Mouse (Mus musculus) CD4-positive, CD25-positive, alpha-beta regulatory T cell, adult 4 months (primary cell): ENCODE results near the gene Pygo2. TPM values are rescaled to one million over a fixed set of nuclear protein-coding genes. Genes with fewer than 3 reads are reported as not detected.
"Not testable (repeated sequence)": the region's sequence is repeated elsewhere in the genome, so short reads cannot be mapped to it uniquely, and the experiment has no call there.

ENCODE experiments used
- ATAC-seq: one replicate; pipeline ENCODE4 v1.8.0; 2017
- polyA plus RNA-seq, 2 experiments: library from polyadenylated mRNA; unstranded; fragments of 100-300 nt; shearing (Covaris generic); gene quantifications; one replicate each; pipeline ENCODE4 v1.2.1; 2017

Gene Pygo2
- polyA plus RNA-seq, 2 experiments from 2014 or later, result 6.0 to 7.9 TPM

DNA sequence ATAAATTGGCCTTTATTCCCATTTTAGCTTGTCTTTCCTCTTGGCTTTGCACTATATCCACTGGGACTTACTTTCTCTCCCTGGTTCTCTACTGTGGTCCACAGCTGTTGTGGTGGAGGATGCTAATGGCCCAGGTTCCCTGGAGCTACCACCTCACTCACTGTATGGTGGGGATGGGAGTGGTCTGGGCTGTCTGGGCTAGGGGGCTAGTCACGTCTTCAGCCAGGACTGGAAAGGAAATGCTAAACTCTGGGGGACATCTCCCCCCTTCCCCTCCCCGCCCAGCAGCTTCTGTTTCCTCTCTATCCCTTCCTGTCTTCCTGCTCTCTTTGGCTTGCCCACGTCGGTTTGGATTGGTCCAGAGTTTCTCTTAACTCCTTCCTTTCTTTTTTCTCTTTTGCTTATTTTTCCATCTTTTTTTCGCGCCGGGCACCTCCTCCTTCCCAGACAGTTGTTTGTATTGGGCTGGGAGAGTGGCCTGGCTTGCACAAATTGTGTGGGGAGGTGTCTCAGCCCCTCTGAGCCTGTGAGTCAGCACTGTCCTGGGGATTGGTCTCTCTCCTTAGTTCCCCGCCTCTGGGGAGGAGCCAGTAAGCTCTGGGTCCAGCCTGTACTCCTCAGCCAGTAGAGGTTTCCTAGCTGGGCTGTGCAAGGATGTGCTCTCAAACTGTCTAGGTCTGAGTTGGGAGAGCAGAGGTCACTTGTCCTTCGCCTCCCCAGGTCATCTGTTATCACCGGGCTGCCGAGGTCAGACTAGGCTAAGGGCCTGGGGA, 8.8 kb upstream of the Pygo2 start:
- ATAC-seq, result no peak

DNA sequence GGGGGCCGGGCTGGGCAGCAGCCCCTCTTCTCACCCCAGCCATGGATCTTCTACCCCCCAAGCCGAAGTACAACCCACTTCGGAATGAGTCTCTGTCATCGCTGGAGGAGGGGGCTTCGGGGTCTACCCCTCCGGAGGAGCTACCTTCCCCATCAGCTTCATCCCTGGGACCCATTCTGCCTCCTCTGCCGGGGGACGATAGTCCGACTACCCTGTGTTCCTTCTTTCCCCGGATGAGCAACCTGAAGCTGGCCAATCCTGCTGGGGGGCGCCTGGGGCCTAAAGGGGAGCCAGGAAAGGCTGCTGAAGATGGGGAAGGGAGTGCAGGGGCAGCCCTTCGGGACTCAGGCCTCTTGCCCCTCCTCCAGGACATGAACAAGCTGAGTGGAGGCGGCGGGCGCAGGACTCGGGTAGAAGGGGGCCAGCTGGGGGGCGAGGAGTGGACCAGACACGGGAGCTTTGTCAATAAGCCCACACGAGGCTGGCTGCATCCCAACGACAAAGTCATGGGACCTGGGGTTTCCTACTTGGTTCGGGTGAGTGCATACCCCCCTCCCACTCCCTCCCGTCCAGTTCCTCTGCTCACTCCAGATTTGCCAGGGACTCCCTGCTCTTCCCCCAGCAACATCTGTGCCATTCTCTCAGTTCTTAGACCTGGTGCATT, 8.1 kb upstream of the Pygo2 start:
- ATAC-seq, result no peak

DNA sequence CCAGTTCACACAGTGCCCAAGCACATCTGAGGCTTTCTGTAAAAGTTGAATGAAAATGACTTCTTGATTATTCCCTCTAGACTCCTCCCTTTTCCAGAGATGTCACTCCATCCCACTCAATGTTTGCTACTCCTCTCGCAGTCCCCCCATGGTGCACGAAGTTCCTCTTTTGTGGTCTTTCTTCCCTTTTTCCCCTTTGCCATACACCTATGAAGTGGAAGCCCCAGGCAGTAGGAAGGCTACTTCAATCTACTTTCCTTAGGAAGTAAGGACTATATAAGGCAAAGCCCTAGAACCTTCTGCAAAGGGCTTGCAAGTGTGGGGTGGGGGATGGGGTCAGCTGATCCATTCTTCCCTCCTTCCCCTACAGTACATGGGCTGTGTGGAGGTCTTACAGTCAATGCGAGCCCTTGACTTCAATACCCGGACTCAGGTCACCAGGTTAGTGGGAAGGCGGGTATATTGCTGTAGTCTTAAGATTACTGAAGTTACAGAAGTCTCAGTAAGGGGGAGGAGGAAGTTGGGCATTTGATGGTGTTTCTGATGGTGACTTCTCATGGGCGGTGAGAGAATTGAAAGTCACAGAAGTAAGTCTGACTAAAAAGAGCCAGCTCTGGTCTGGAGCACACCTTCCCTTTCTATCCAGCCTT, 7.3 kb upstream of the Pygo2 start:
- ATAC-seq, result no peak

DNA sequence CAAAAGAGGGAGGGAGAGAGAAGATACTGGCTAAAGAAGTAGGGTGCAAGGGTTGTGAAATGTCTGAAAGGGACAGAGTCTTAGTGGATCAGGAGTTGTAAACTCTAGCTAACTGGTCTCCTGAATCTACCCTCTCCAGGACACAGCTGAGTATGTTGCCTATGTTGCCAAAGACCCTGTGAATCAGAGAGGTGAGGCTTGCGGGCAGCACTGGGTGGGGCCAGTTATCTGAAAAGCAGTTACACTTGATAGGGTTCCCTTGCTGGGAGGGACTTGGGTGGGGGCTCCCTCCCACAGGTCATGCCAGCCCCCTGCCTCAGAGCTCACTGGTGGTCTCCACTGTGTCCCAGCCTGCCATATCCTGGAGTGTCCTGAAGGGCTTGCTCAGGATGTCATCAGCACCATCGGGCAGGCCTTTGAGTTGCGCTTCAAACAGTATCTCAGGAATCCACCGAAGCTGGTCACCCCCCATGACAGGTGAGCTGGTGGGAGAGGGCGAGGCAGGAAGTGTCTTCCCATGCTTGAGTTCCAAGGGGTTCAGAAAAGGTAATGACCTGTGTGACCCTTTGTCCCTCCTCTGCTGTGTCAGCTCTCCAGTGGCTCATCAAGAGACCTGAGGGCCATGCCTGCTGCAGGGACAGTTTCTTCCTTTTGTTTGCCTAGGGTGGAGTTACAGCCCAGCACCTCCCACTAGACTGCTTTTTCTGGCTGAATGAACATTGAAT, 5.4 kb upstream of the Pygo2 start:
- ATAC-seq, result no peak

DNA sequence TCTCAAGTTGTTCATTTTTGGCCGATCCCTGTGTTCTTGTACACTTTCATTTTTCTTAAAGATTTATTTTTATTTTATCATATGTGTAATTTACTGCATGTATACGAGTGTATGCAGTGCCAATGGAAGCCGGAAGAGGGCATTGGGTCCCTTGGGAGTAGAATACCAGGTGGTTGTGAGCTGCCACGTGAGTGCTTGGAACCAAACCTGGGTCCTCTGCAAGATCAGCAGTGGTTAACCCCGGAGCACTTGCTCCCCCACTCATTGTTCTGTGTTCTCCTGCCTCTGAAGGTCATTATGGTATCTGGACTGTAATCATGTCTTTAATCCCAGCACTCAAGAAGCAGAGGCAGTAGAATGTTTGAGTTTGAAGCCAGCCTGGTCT, 4.9 kb upstream of the Pygo2 start:
- ATAC-seq, result no peak

DNA sequence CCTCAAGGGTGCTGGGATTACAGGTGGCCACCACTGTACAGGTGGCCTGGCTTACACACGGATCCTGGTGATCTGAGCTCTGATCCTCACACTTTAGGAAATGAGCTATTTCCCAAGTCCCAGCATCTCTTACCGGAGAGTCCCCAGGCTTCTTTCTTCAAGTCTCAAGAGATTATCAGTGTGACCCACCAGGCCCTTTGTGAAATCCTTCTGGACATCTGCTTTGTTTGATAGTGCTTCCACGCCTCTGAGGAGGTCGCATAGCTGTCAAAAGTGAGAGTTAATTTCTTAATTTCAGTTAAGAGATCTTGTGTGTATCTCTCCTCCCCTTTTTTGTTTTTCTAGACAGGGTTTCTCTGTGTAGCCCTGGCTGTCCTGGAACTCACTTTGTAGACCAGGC, 4.1 kb upstream of the Pygo2 start:
- ATAC-seq, result no peak

DNA sequence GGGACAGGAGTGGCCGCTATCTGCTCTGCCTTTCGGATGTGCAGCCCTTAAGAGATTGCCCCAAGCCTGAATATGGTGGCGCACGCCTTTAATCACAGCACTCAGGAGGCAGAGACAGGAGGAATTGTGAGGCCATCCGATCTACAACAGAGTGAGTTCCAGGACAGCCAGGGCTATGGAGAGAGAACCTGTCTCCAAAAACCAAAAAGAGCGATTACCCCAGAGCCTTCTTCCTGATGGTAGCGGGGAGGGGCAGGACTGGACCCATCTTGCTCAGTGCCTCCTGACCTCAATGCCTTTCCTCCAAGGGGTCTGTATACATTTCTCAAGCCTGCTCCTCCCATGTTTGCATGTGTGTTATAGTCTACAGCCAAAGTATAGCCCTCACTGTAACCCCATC, 993 bp upstream of the Pygo2 start:
- ATAC-seq, result not testable (repeated sequence)

DNA sequence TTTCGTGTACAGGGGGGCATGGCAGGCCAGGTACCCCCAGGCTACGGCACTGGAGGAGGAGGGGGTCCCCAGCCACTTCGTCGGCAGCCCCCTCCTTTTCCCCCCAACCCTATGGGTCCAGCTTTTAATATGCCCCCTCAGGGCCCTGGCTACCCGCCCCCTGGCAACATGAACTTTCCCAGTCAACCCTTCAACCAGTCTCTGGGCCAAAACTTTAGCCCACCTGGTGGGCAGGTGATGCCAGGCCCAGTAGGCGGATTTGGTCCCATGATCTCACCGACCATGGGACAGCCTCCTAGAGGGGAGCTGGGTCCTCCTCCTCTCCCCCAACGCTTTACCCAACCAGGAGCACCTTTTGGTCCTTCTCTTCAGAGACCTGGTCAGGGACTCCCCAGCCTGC, 2.6 kb downstream of the Pygo2 start:
- no peak for ATAC-seq

DNA sequence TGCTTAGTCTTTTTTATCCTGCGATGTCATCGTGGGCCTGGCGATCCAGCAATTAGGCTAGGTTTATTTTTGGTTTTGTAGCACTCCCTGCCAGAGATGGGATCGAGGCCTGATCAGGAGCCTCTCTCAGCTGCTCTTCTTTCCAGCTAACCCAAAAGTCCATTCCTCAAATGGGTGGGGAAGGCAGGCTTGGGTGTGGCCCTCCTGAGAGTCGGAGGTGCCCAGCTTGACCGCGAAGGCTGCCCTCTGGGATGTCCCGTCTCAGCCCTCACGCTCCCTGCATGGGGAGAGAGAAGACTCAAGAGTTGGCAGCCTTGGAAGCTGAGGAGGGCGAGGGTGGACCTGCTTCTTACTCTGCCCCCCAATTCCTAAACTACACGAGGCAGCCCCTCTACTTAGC, 4.5 kb downstream of the Pygo2 start:
- ATAC-seq, result no peak

DNA sequence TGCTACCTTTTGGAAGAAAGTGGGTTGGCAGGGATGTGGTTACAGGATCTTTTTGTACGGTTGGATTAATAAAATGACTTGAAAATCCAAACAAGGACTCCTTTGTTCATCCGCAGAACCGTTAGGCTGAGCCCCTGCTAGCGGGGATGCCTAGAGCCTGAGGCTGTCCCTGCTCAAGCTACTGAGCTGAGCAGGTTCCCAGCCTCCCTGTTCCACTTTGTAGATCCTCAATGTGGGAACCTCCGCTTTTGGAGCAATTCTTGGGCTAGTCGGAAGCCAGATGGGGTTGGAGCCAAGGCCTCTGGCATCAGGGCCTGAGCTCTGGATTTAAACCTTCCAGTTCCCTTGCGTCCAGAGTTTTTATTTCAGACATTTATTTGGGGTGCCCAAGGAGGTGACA, 5.0 kb downstream of the Pygo2 start:
- ATAC-seq, result no peak

DNA sequence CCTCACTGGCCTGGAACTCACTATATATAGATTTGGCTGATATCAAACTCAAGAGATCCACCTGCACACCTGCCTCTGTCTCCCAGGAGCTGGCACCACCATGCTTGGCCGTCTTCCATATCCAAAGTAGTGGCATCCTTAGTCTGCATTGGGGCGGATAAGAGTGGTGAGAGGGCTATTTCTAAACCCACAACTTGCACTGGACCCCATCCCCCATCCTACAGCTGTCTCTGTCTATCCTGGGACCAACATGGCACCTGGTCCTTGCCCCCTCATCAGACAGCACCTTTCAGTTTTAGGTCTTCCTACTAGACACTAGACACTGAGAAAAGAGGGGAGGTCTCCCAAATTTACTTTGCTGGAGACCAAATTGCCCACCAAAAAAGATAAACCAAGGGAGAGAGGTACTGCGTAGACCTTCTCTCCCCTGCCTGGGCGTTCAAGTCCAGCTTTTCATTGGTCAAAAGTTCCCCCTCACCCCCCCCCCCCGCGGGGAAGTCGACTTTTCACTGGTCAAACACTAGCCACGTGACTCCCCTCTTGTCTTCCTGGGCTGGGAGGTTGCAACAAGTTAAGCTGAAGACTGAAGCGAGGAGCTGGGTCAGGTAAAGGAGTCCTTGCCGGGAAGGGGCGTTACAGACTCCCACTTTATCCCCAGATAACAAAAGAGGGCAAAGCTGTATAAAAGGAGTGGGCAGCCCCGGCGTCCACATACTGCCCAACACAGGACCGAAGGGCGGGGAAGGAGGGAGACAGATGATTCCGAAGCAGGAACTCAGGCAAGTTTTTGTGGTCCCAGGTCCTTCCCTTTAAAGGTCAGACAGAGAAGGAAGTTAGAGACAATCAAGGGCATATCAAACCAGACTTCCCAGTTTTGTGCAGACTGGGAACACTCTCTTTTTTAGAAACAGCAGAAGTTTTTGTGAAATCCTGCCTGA, 6.4 kb downstream of the Pygo2 start, which contains the start of gene Pbxip1:
Pbxip1 (plus strand) TSS at position 531 of the 938 bp plus-strand sequence.
- ATAC-seq, result peak; percentile 87

DNA sequence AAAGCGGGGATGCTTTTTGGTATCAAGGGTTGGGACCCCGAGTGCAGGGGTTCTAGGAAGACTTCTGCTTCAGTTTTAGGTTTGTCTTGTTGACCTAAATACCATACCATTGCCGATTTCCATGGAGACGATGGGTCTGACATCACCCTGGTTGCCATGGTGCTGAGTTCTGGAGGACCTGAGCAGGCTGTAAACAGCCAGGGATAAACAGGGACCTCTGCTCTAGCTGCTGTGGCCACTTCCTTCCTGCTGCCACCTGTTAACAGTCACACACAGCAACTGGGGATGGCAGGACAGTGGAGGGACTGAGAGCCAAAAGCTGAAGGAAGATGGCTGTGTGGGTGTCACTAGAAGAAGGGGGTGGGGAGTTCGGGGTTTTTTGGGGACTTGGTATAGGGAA, 7.3 kb downstream of the Pygo2 start:
- ATAC-seq, result peak; percentile 70

DNA sequence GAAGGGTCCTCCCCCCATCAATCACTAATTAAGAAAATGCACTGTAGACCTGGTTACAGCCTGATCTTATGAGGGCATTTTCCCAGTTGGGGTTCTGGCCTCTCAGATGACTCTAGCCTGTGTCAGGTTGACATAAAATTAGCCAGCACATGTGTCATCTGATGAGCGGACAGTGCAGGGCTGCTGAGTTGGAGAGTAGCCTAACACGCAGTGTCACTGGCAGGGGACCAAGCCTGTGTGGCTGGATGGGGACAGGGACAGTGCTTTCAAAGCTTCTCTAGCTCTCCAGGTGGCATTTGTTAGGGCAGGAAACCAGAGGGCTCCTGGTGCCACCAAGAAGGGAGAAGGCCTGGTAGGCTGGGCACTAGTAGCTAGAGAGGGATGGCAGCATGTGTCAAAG, 10.7 kb downstream of the Pygo2 start:
- ATAC-seq, result no peak

DNA sequence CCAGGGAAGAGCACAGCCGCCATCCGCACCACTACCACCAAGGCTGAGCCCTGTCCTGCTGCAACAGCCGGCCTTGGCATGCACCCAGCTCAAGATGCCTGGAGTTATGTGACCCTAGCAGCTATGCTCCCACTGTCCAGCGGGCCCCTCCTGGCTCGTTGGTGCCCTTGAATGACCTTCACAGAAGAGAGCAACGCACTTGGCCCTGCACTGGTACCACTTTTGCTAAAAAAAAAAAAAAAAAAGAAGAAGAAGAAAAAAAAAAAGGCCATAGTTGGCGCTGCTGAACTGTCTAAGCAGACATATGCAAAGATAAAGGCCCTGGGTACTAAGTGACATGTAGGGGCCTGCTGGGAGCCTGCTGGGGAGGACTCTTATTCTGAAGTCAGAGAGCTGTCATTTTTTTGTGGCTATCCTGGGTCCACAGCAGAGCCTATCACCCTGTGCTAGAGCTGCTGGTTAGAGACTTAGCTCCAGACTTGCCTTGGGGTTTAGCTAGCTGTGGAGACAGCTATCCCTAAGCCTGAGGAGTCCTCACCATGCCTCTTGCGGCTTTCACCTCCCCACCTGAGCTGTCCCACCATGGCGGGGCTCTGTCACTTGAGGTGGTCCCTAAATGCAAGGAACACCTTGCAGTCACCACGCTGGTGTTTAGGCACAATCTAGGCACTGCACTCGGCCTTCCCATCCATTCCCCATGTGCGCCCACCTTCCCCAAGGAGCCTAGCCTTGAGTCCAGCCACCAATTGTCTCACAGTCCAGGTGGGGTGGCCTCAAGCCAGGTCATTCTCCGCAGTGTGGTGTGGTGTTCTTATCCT, 18.9 kb downstream of the Pygo2 start:
- ATAC-seq, result peak; percentile 59

DNA sequence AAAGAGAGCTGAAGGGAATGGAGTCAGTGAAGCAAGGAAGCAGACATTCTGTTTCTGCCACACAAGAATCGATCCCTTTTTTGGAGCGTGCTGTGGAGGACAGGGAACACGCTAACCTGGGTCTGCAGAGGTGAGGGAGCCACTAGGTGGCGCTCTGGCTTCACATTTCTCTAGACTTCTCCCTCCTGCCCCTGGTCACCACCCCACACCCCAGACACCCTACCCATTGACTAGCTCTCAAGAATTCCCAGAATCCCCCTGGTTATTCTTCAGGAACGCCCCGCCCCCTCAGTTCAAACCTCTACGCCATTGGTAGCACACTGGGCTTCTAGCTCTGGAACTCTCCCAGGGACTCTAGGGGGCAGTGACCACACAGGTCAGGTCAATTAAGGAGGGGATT, 19.5 kb downstream of the Pygo2 start:
- peak; percentile 66 for ATAC-seq

DNA sequence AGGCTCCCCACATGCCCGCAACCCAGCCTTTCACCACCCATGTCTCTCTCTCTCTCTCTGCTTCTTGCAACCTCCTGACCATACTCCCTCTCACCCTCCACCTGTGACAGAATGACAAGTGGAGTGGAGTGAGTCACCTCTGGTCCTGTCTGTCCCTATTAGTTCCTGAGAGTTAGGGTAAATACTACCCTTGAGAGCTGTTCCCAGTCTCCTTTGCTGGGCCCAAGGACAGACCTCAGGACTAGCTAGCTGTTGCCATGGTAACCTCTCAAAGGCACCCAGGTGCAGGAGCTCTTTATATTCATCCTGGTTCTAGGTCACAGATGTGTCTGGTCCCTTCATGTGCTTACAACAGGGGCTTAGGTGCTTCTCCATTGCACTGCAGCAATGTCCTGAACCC, 21.9 kb downstream of the Pygo2 start:
- ATAC-seq, result no peak

DNA sequence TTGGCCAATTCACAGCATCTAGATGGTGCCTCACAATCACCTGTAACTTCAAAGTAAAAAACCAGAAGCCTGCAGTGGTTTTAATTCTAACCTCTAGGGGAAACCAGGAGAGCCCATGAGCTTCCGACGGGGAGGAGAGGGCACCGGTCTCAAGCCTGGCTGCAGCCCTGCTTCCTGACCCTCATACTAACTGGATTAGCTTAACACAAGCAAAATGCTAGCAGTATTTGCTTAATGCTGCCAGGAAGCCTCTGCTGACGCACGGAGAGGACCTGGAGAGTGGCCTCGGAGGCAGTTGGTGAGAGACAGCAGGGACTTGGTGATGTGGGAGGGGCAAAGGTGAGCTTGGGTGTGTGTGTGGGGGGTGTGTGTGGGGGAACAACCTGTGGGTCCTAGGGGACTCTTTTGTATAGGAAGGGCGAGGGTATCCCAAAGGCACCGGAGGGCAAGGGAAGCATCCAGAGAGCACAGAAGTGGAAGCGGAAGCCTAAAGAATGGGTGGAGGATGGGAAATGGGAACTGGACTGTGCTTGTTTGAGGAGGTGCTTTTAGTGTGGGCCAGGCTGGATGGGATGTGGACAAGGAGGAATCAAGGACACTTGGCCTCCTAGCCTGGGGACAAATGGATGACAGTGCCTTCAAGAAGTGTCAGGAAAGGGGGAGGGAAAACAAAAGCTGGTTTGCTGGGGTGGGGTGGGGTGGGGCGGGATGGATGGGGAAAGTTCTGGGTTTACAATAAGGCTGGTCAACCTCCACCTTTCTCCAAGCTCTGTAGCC, 24.6 kb downstream of the Pygo2 start, which contains the start of gene Pmvk:
Pmvk (plus strand) TSS at position 141 of the 777 bp plus-strand sequence.
- ATAC-seq, result no peak

DNA sequence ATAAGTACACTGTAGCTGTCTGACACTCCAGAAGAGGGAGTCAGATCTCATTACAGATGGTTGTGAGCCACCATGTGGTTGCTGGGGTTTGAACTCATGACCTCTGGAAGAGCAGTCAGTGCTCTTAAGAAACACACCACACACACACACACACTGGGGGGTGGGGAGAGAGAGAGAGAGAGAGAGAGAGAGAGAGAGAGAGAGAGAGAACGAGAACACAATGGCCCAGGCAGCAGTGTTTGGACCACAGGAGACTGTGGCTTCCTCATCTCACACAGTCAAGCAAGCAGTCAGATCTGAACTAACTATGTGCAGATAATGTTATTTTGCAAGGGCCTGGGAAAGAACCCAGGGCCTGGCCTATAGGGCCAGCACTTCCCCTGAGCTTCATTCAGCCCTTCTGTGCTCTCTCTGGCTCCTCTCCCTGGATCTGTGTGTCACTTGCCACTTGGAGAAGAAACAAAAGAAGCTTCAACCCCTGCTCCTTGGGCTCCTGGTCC, 25.8 kb downstream of the Pygo2 start:
- no peak for ATAC-seq

DNA sequence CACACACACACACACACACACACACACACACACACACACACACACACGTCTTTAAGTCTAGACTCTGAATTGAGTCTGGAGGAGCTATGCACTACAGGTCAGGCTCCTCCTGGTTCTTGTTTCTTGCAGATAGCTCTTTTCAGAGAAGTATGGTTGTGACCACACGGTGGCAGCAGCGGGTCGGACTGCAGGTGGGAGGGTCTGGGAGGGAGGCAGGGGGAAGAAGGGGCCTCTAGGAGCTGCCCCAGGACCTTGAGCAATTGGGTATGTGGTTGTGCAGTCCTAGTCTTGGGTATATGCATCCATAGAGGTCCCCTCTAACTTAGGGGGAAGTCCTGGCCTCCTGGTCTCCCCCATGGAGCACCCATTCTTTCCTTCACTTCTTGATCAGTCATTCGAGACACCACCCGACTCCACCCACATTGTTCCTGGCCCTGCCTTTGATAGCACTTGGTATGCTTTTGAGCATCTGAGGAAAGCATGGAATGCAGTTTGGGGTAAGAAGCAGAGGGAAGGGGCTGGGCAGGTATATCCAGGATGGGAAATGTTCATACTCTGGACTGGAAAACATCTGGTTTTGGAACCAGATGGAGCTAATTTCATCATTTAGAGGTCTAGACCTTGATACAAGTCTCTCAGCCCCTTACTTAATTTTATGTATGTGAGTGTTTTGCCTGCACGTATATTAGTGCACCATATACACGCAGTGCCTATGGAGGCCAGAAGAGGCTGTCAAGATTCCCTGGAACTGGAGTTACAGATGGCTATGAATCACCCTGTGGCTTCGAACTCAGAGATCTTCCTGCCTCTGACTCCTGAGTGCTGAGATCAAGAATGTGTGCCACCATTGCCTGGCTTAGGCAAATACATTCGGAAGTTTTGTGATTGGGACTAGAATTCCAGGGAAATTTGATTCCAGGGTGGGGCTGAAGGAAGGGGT, 27.0 kb downstream of the Pygo2 start:
- ATAC-seq, result peak; percentile 50
